Mouse (Mus musculus): ENCODE results near the gene Cyp4f37. TPM values are rescaled to one million over a fixed set of nuclear protein-coding genes. Genes with fewer than 3 reads are reported as not detected.
"Not testable (repeated sequence)": the region's sequence is repeated elsewhere in the genome, so short reads cannot be mapped to it uniquely, and the experiment has no call there.

The Cyp4f37 gene
- polyA plus RNA-seq (2014; fragmentation: Nextera tagmentation; extraction: Ambion mirVana) = not detected in 2 replicates

GRCm38 (mm10) chr17:32621018-32621417 is at the start of gene Cyp4f37:
TSS of gene Cyp4f37 (plus strand) at chr17:32621309.
- not testable (repeated sequence) for H3K4me1 ChIP-seq (ENCODE audit: control insufficient read depth, insufficient read depth, low read length); H3K9me3 ChIP-seq (replicated peaks; ENCODE audit: control insufficient read depth, low read length); H3K4me2 ChIP-seq; H3K27ac ChIP-seq (ENCODE audit: low read depth, low read length); H3K9ac ChIP-seq (ENCODE audit: low read depth, low read length); H3K27me3 ChIP-seq (ENCODE audit: control insufficient read depth, insufficient read depth, low read length); ATAC-seq (replicated peaks; ENCODE audit: insufficient number of reproducible peaks, low FRiP score, low TSS enrichment); H3K36me3 ChIP-seq (ENCODE audit: control insufficient read depth, insufficient read depth, low read length); H3K4me3 ChIP-seq (ENCODE audit: low read depth, low read length)
- WGBS (ENCODE audit: insufficient replicate concordance) = 61% methylated on average over 4 of the region's 4 CpGs

GRCm38 (mm10) chr17:32573286-32573685 is 47.8 kb upstream of the Cyp4f37 start:
- not testable (repeated sequence) for H3K36me3 ChIP-seq (ENCODE audit: control insufficient read depth, insufficient read depth, low read length); H3K9me3 ChIP-seq (replicated peaks; ENCODE audit: control insufficient read depth, low read length); H3K4me2 ChIP-seq; H3K4me1 ChIP-seq (ENCODE audit: control insufficient read depth, insufficient read depth, low read length); H3K9ac ChIP-seq (ENCODE audit: low read depth, low read length); H3K27ac ChIP-seq (ENCODE audit: low read depth, low read length); ATAC-seq (replicated peaks; ENCODE audit: insufficient number of reproducible peaks, low FRiP score, low TSS enrichment); H3K27me3 ChIP-seq (ENCODE audit: control insufficient read depth, insufficient read depth, low read length); H3K4me3 ChIP-seq (ENCODE audit: low read depth, low read length)
- 66% methylated on average over 2 of the region's 2 CpGs for WGBS (ENCODE audit: insufficient replicate concordance)

- no peaks in the 10 kb centered on the region for H3K4me1 ChIP-seq (ENCODE audit: control insufficient read depth, insufficient read depth, low read length)
- WGBS (ENCODE audit: insufficient replicate concordance) = 50% methylated on average over 7 of the region's 7 CpGs
- H3K4me2 ChIP-seq = no peak overlapping the region
- ATAC-seq (replicated peaks; ENCODE audit: insufficient number of reproducible peaks, low FRiP score, low TSS enrichment) = no peak
- no peak overlapping the region for H3K9ac ChIP-seq (ENCODE audit: low read depth, low read length)
- no peak overlapping the region for H3K27ac ChIP-seq (ENCODE audit: low read depth, low read length)
- no peaks in the 10 kb centered on the region for H3K36me3 ChIP-seq (ENCODE audit: control insufficient read depth, insufficient read depth, low read length)
- H3K9me3 ChIP-seq (replicated peaks; ENCODE audit: control insufficient read depth, low read length) = no peaks in the 10 kb centered on the region
- no peak overlapping the region for H3K4me3 ChIP-seq (ENCODE audit: low read depth, low read length)
- H3K27me3 ChIP-seq (ENCODE audit: control insufficient read depth, insufficient read depth, low read length) = no peaks in the 10 kb centered on the region
These were observed 43.5 kb upstream of the Cyp4f37 start for GRCm38 (mm10) chr17:32577496-32578186.

GRCm38 (mm10) chr17:32596494-32596893 is 24.6 kb upstream of the Cyp4f37 start:
- Histone ChIP-seq H3K27me3 (ENCODE audit: control insufficient read depth, insufficient read depth, low read length) (no peaks in the 10 kb centered on the region), H3K4me1 (ENCODE audit: control insufficient read depth, insufficient read depth, low read length) (no peaks in the 10 kb centered on the region), H3K4me2 (no peak overlapping the region), H3K9ac (ENCODE audit: low read depth, low read length) (no peak overlapping the region), H3K36me3 (ENCODE audit: control insufficient read depth, insufficient read depth, low read length) (no peaks in the 10 kb centered on the region), H3K4me3 (ENCODE audit: low read depth, low read length) (no peak overlapping the region), H3K9me3 (replicated peaks; ENCODE audit: control insufficient read depth, low read length) (no peaks in the 10 kb centered on the region; the same call in none of the 2 replicates), H3K27ac (ENCODE audit: low read depth, low read length) (no peak overlapping the region)
- 88% methylated on average over 18 of the region's 18 CpGs for WGBS (ENCODE audit: insufficient replicate concordance)
- ATAC-seq (replicated peaks; ENCODE audit: insufficient number of reproducible peaks, low FRiP score, low TSS enrichment) = no peak

- Histone ChIP-seq H3K27me3 (ENCODE audit: control insufficient read depth, insufficient read depth, low read length) (no peaks in the 10 kb centered on the region), H3K9me3 (replicated peaks; ENCODE audit: control insufficient read depth, low read length) (no peaks in the 10 kb centered on the region), H3K4me2 (no peak overlapping the region), H3K36me3 (ENCODE audit: control insufficient read depth, insufficient read depth, low read length) (no peaks in the 10 kb centered on the region), H3K27ac (ENCODE audit: low read depth, low read length) (no peak overlapping the region), H3K4me1 (ENCODE audit: control insufficient read depth, insufficient read depth, low read length) (no peaks in the 10 kb centered on the region), H3K4me3 (ENCODE audit: low read depth, low read length) (no peak overlapping the region), H3K9ac (ENCODE audit: low read depth, low read length) (no peak overlapping the region)
- no peak for ATAC-seq (replicated peaks; ENCODE audit: insufficient number of reproducible peaks, low FRiP score, low TSS enrichment)
- 61% methylated on average over 1 of the region's 1 CpGs for WGBS (ENCODE audit: insufficient replicate concordance)
These were observed 13.1 kb upstream of the Cyp4f37 start for GRCm38 (mm10) chr17:32608055-32608454.

GRCm38 (mm10) chr17:32610231-32610630 is 10.9 kb upstream of the Cyp4f37 start:
- H3K4me2 ChIP-seq; H3K36me3 ChIP-seq (ENCODE audit: control insufficient read depth, insufficient read depth, low read length); H3K27ac ChIP-seq (ENCODE audit: low read depth, low read length); H3K4me3 ChIP-seq (ENCODE audit: low read depth, low read length); ATAC-seq (replicated peaks; ENCODE audit: insufficient number of reproducible peaks, low FRiP score, low TSS enrichment); H3K9me3 ChIP-seq (replicated peaks; ENCODE audit: control insufficient read depth, low read length); H3K4me1 ChIP-seq (ENCODE audit: control insufficient read depth, insufficient read depth, low read length); H3K9ac ChIP-seq (ENCODE audit: low read depth, low read length); H3K27me3 ChIP-seq (ENCODE audit: control insufficient read depth, insufficient read depth, low read length): not testable (repeated sequence)
- WGBS (ENCODE audit: insufficient replicate concordance) = 77% methylated on average over 3 of the region's 3 CpGs

- Histone ChIP-seq H3K4me1 (ENCODE audit: control insufficient read depth, insufficient read depth, low read length) (no peaks in the 10 kb centered on the region), H3K9ac (ENCODE audit: low read depth, low read length) (no peak overlapping the region), H3K36me3 (ENCODE audit: control insufficient read depth, insufficient read depth, low read length) (no peaks in the 10 kb centered on the region), H3K9me3 (replicated peaks; ENCODE audit: control insufficient read depth, low read length) (no peaks in the 10 kb centered on the region), H3K27ac (ENCODE audit: low read depth, low read length) (no peak overlapping the region), H3K4me2 (no peak overlapping the region), H3K4me3 (ENCODE audit: low read depth, low read length) (no peak overlapping the region), H3K27me3 (ENCODE audit: control insufficient read depth, insufficient read depth, low read length) (no peaks in the 10 kb centered on the region)
- ATAC-seq (replicated peaks; ENCODE audit: insufficient number of reproducible peaks, low FRiP score, low TSS enrichment) = no peak
- 77% methylated on average over 3 of the region's 3 CpGs for WGBS (ENCODE audit: insufficient replicate concordance)
These were observed 10.2 kb upstream of the Cyp4f37 start for GRCm38 (mm10) chr17:32610896-32611295.

- Histone ChIP-seq H3K4me2 (no peak overlapping the region), H3K9ac (ENCODE audit: low read depth, low read length) (no peak overlapping the region), H3K27me3 (ENCODE audit: control insufficient read depth, insufficient read depth, low read length) (no peaks in the 10 kb centered on the region), H3K9me3 (replicated peaks; ENCODE audit: control insufficient read depth, low read length) (0 out of 2 replicates have a peak, but pooled peaks cover 3% of the 10 kb centered on the region), H3K36me3 (ENCODE audit: control insufficient read depth, insufficient read depth, low read length) (no peaks in the 10 kb centered on the region), H3K4me3 (ENCODE audit: low read depth, low read length) (no peak overlapping the region), H3K27ac (ENCODE audit: low read depth, low read length) (no peak overlapping the region), H3K4me1 (ENCODE audit: control insufficient read depth, insufficient read depth, low read length) (no peaks in the 10 kb centered on the region)
- no peak for ATAC-seq (replicated peaks; ENCODE audit: insufficient number of reproducible peaks, low FRiP score, low TSS enrichment)
- WGBS (ENCODE audit: insufficient replicate concordance) = 73% methylated on average over 3 of the region's 3 CpGs
These were observed 8.7 kb upstream of the Cyp4f37 start for GRCm38 (mm10) chr17:32612417-32612816.

GRCm38 (mm10) chr17:32617252-32617651 is 3.9 kb upstream of the Cyp4f37 start:
- Histone ChIP-seq H3K9me3 (replicated peaks; ENCODE audit: control insufficient read depth, low read length) (0 out of 2 replicates have a peak, but pooled peaks cover 9% of the 10 kb centered on the region), H3K4me3 (ENCODE audit: low read depth, low read length) (no peak overlapping the region), H3K27ac (ENCODE audit: low read depth, low read length) (no peak overlapping the region), H3K9ac (ENCODE audit: low read depth, low read length) (no peak overlapping the region), H3K27me3 (ENCODE audit: control insufficient read depth, insufficient read depth, low read length) (no peaks in the 10 kb centered on the region), H3K4me1 (ENCODE audit: control insufficient read depth, insufficient read depth, low read length) (no peaks in the 10 kb centered on the region), H3K36me3 (ENCODE audit: control insufficient read depth, insufficient read depth, low read length) (no peaks in the 10 kb centered on the region), H3K4me2 (no peak overlapping the region)
- no peak for ATAC-seq (replicated peaks; ENCODE audit: insufficient number of reproducible peaks, low FRiP score, low TSS enrichment)
- WGBS (ENCODE audit: insufficient replicate concordance) = 72% methylated on average over 1 of the region's 1 CpGs
